Mouse (Mus musculus) liver, postnatal 0 days (tissue): ENCODE measurements around the gene Jmy.

Experiments
- CTCF ChIP-seq: sonication (generic); IDR thresholded peaks from 2 replicates; pipeline ENCODE4 v1.5.1; 2016; ENCODE audit warnings: antibody characterized with exemption, low read depth
- EP300 ChIP-seq: IDR thresholded peaks from 2 replicates; pipeline ENCODE4 v1.6.1; 2016; ENCODE audit warnings: antibody characterized with exemption, low read depth, mild to moderate bottlenecking

DNA sequence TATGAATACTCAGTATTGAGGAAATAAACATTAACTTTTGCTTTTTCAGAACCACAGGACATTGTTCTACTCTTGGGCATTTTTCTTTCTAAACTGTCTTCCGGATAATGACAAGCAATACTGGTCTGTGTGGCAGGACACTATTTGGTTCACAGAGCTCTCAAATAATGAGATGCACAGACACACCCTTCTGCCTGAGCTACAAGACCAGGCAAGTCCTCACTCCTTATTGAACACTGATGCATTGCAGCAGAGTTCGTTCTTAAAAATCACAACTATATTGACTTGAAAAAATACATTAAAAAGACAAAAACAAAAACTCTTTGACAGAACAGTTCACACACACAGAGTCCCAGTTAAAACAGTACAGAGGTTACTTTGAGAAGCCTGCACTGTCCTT is 76.4 kb downstream of the Jmy start:
- TF ChIP-seq CTCF, result no peak
- TF ChIP-seq EP300, result no peak
